Mouse (Mus musculus) liver, embryonic 14 days (tissue): ENCODE data around the gene Eif3k. TPM values are rescaled to one million over a fixed set of nuclear protein-coding genes. Genes with fewer than 3 reads are reported as not detected.

Source experiments
- polyA plus RNA-seq: library from polyadenylated mRNA; depleted of rRNA; stranded (reverse); fragments of >200 nt; gene quantifications from 2 replicates; pipeline ENCODE4 v1.2.3, GENCODE M21; 2012; rRNA removed

The Eif3k gene
- polyA plus RNA-seq, result 261 and 285 TPM in 2 replicates

DNA sequence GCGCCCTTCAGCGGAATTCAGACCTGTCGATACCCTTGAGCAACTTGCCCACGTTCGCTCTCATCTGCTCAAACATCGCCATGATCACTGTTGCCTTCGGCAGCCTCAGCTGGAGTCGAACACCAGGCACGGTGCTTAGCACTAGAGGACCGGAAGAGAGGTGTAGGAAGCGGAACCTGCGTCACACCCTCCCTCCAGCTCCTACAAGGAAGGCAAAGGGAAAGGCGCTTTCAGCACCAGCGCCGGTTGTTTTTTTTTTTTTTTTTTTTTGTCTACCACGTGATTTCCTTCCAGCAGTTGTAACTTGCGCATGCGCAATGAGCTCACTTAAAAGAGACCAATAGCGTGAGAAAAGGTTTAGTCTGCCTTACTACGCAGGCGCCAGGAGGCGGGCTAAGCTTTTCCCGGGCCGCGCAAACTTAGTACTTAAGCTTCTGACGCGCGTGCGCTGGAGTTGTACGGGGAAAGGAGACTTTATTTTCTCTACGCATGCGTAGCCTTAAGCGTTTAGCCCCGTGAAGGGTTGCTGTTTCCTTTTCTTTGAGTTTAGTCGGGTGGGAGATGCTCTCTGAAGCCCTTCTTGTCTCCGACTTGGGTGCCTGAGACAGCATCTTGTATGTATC, at the start of gene Eif3k, which contains the start of gene Map4k1:
Gene Eif3k, minus strand, starts transcription at position 214 of the 623 bp plus-strand sequence.
Gene Map4k1, plus strand, starts transcription at position 400 of the 623 bp plus-strand sequence.

DNA sequence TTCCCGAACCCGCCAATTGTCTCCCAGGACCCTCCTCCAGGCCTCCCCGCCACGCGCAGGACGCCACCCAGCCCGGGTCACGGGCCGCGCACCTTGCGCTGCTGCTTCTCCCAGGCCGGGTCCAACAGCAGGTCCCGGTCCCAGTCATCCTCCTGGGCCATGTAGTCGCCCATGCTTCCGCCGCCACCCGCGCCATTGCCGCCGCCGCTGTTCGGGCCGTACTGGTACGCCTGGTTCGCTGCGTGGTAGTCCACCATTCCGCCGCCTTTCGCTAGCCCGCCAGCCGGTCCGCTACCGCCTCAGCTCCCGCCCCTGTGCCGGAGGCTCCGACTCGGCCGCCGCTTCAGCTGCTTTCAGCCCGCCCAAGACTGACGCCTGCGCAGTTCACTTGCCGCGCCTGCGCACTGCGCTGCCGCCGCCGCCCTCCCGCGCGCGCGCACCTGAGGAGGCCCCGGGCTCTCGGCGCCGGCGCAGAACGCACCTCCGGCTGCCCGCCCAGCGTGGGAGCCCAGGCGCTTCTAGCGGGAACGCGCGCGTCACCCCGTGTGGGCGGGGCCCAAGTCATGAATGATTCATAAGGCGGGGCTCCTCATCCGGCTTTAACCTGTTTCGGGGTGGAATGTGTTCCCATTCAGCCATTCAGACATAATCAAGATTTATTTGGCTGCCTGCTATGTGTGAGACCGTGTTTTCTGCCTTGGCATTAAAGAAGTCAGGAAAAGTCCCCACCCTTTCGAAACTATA, 19.6 kb downstream of the Eif3k start, which contains the start of gene Actn4:
Gene Actn4, minus strand, starts transcription at position 414 of the 744 bp plus-strand sequence.

Other genes with a start within 250 kb of the Eif3k start
- gene Mrps12, start 240.0 kb downstream of the Eif3k start, polyA plus RNA-seq, result 45.3 and 47.4 TPM in 2 replicates
- 10.1 and 11.5 TPM in 2 replicates for gene Sars2, start 239.9 kb downstream of the Eif3k start, polyA plus RNA-seq
- not detected in 2 replicates for gene Ccer2, start 225.7 kb downstream of the Eif3k start, polyA plus RNA-seq
- gene Sirt2, start 215.1 kb downstream of the Eif3k start, polyA plus RNA-seq, result 15.5 and 18.1 TPM in 2 replicates
- 15.0 and 16.6 TPM in 2 replicates for gene Nfkbib, start 214.4 kb downstream of the Eif3k start, polyA plus RNA-seq
- gene Rinl, start 192.9 kb downstream of the Eif3k start, polyA plus RNA-seq, result 4.1 and 5.2 TPM in 2 replicates
- 136 and 157 TPM in 2 replicates for gene Hnrnpl, start 173.3 kb downstream of the Eif3k start, polyA plus RNA-seq
- 52.2 and 62.2 TPM in 2 replicates for gene Ech1, start 156.6 kb downstream of the Eif3k start, polyA plus RNA-seq
- 2.5 and 2.7 TPM in 2 replicates for gene Lgals4, start 148.0 kb downstream of the Eif3k start, polyA plus RNA-seq
- gene Lgals7, start 118.0 kb downstream of the Eif3k start, polyA plus RNA-seq, result 0.50 and 0.92 TPM in 2 replicates
- gene Capn12, start 100.4 kb downstream of the Eif3k start, polyA plus RNA-seq, result 0.02 and 0.05 TPM in 2 replicates
- gene Actn4, start 19.5 kb downstream of the Eif3k start, polyA plus RNA-seq, result 72.7 and 82.7 TPM in 2 replicates
- 16.5 and 17.9 TPM in 2 replicates for gene Map4k1, start 186 bp upstream of the Eif3k start, polyA plus RNA-seq
- 0.07 and 0.53 TPM in 2 replicates for gene Ryr1, start 143.3 kb upstream of the Eif3k start, polyA plus RNA-seq
- 0.74 and 1.4 TPM in 2 replicates for gene Rasgrp4, start 153.0 kb upstream of the Eif3k start, polyA plus RNA-seq
- gene Fam98c, start 174.4 kb upstream of the Eif3k start, polyA plus RNA-seq, result 4.9 and 5.1 TPM in 2 replicates
- gene Ggn, start 188.3 kb upstream of the Eif3k start, polyA plus RNA-seq, result 0.02 and 0.05 TPM in 2 replicates
- gene Spred3, start 188.5 kb upstream of the Eif3k start, polyA plus RNA-seq, result 0.39 and 0.42 TPM in 2 replicates
- gene Psmd8, start 198.8 kb upstream of the Eif3k start, polyA plus RNA-seq, result 82.7 and 94.2 TPM in 2 replicates
- gene Catsperg1, start 232.2 kb upstream of the Eif3k start, polyA plus RNA-seq, result 0.36 and 0.51 TPM in 2 replicates